Mouse (Mus musculus): ENCODE data around the gene Snx9. TPM values are rescaled to one million over a fixed set of nuclear protein-coding genes. Genes with fewer than 3 reads are reported as not detected.
A peak's percentile ranks its signal among the peaks of the same experiment; 100 is the strongest.

Gene Snx9
- polyA plus RNA-seq, 1 experiment, result 89.9 TPM

DNA sequence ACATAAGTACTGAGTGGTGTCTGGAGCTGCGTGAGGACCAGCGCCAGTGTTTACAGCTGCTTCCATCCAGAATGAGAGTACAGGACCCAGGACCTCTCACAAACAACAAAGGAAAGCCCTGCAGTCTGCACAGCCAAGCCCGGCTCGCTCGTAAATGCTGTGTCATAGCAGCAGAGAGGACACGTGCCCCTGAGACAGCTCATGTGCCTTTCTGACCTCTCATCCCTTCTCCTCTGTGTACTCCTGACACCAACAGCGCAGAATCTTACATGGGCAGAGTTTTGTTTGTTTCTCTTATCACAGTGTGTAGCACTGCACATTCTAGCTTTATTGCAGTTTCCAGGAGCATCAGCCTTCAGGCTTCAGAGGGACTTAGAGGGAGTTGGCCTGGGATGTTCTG is 85.6 kb downstream of the Snx9 start:
- Histone ChIP-seq H3K4me1 (ENCODE audit: control insufficient read depth, insufficient read depth, low read length) (no peaks in the 10 kb centered on the region), H3K4me3 (ENCODE audit: insufficient read depth, low read length) (no peak overlapping the region), H3K27ac (ENCODE audit: insufficient read depth, low read length) (no peak overlapping the region)
- TF ChIP-seq CTCF (IDR thresholded peaks at IDR 0.05; ENCODE audit: borderline replicate concordance, insufficient read depth, low read length), result no peak
- TF ChIP-seq POLR2A (IDR thresholded peaks at IDR 0.05; ENCODE audit: low read depth, low read length), result no peak

DNA sequence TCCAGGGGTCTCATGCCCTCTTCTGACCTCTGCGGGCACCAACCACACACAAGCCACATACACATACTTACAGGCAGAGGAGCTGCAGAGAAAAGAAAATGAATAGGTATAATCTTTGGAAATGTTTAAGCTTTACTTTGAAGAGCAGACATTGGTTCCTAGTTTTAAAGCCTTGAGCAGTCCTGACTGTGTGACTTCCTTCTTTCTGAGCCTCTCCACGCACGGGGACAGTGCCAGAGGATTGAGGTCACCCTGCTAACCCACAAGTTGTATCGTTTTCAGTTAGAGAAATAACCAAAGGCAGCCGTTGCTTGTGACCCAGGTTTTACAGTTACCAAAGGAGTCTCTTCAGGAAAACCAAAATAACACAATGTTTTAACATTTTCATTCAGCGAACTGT is 87.9 kb downstream of the Snx9 start:
- Histone ChIP-seq H3K4me1 (ENCODE audit: control insufficient read depth, insufficient read depth, low read length) (no peaks in the 10 kb centered on the region), H3K27ac (ENCODE audit: insufficient read depth, low read length) (no peak overlapping the region), H3K4me3 (ENCODE audit: insufficient read depth, low read length) (no peak overlapping the region)
- TF ChIP-seq POLR2A (IDR thresholded peaks at IDR 0.05; ENCODE audit: low read depth, low read length) (no peak), CTCF (IDR thresholded peaks at IDR 0.05; ENCODE audit: borderline replicate concordance, insufficient read depth, low read length) (no peak)

DNA sequence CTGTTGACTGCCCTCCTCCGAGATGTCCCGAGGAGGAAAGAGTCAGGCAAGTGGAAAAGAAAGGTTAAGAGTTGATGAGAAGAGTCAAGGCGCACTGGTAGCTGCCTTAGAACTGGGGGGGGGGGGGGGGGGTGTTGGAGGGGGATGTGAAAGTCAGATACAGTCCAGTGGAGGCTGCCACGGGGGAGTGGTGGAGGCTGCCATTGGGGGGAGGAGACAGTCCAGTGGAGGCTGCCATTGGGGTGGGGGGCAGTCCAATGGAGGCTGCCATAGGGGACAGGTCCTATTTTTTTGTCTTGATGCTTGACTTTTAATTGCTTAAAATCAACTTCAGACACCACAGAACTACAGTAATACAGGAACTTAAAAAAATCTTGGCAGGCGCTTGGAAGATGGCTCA is 91.0 kb downstream of the Snx9 start:
- TF ChIP-seq CTCF (IDR thresholded peaks at IDR 0.05; ENCODE audit: borderline replicate concordance, insufficient read depth, low read length) (no peak), POLR2A (IDR thresholded peaks at IDR 0.05; ENCODE audit: low read depth, low read length) (no peak)
- H3K4me1 ChIP-seq (ENCODE audit: control insufficient read depth, insufficient read depth, low read length), result no peaks in the 10 kb centered on the region
- no peak overlapping the region for H3K4me3 ChIP-seq (ENCODE audit: insufficient read depth, low read length)
- H3K27ac ChIP-seq (ENCODE audit: insufficient read depth, low read length), result no peak overlapping the region

DNA sequence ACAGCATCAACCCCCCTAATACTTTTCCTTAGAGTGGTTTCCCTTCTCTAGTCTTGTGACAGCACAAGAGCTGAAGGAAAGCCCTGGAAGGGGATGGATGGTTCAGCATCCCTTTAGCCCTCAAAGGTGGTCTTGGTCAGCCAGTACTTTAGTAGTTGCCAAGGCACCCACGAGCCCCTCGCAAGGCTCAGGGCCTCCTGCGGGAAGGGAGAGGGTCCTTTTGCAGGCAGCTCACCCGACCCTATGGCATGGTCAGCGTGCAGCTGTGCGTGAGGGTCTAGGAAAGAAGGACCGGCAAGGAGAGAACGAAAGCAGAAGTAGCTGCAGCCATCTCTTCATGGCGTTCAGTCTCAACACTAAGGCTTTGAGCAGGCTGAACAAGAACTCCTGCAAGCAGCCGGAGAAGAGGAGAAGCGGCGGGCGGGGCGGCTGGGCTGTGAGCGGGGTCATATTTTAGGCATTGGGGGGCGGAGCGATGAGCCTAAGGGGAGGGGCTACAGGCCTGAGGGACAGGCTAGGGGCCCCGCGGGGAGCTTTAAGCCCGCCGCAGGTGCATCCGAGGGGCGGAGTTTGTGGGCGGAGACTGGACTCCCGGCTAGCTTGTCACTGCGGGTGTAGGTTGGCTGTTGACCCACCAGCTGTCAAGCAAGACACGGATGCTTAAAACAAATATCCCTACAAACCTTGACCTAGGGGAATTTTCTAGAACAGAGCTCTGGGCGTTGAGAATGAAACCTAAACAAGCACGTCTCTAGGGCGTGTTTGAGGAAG is 93.6 kb downstream of the Snx9 start:
- TF ChIP-seq POLR2A (IDR thresholded peaks at IDR 0.05; ENCODE audit: low read depth, low read length) (no peak), CTCF (IDR thresholded peaks at IDR 0.05; ENCODE audit: borderline replicate concordance, insufficient read depth, low read length) (no peak)
- no peak overlapping the region for H3K27ac ChIP-seq (ENCODE audit: insufficient read depth, low read length)
- no peak overlapping the region for H3K4me3 ChIP-seq (ENCODE audit: insufficient read depth, low read length)
- 0 out of 2 replicates have a peak, but pooled peaks cover 3% of the 10 kb centered on the region for H3K4me1 ChIP-seq (ENCODE audit: control insufficient read depth, insufficient read depth, low read length)

- H3K4me3 ChIP-seq (ENCODE audit: insufficient read depth, low read length), result no peak overlapping the region
- H3K27ac ChIP-seq (ENCODE audit: insufficient read depth, low read length), result no peak overlapping the region
- 0 out of 2 replicates have a peak, but pooled peaks cover 3% of the 10 kb centered on the region for H3K4me1 ChIP-seq (ENCODE audit: control insufficient read depth, insufficient read depth, low read length)
- TF ChIP-seq CTCF (IDR thresholded peaks at IDR 0.05; ENCODE audit: borderline replicate concordance, insufficient read depth, low read length), result no peak
- no peak for TF ChIP-seq POLR2A (IDR thresholded peaks at IDR 0.05; ENCODE audit: low read depth, low read length)
Measured at GRCm38 (mm10) chr17:5935680-5936079, 94.6 kb downstream of the Snx9 start.

DNA sequence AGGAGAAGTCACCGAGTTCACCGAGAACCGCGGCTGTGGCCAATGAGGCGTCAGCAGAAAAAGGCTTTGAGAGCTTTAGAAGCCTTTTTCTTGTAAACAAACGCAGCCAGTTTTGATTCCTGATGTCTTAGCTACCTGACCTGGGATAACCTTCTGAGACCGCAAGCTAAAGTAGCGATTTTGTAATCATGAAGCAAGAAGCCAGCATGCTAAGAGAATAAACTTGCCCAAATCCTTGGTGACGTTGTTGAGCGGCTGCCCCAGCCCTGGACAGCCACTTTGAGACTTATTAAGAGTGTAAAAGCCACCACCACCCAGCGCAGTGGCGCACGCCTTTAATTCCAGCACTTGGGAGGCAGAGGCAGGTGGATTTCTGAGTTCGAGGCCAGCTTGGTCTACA is 95.1 kb downstream of the Snx9 start:
- H3K4me1 ChIP-seq (ENCODE audit: control insufficient read depth, insufficient read depth, low read length), result 0 out of 2 replicates have a peak, but pooled peaks cover 3% of the 10 kb centered on the region
- no peak for TF ChIP-seq POLR2A (IDR thresholded peaks at IDR 0.05; ENCODE audit: low read depth, low read length)
- no peak for TF ChIP-seq CTCF (IDR thresholded peaks at IDR 0.05; ENCODE audit: borderline replicate concordance, insufficient read depth, low read length)
- no peak overlapping the region for H3K27ac ChIP-seq (ENCODE audit: insufficient read depth, low read length)

GRCm38 (mm10) chr17:5937441-5937840 is 96.3 kb downstream of the Snx9 start:
- TF ChIP-seq POLR2A (IDR thresholded peaks at IDR 0.05; ENCODE audit: low read depth, low read length) (no peak), CTCF (IDR thresholded peaks at IDR 0.05; ENCODE audit: borderline replicate concordance, insufficient read depth, low read length) (no peak)
- Histone ChIP-seq H3K4me3 (ENCODE audit: insufficient read depth, low read length) (no peak overlapping the region), H3K4me1 (ENCODE audit: control insufficient read depth, insufficient read depth, low read length) (0 out of 2 replicates have a peak, but pooled peaks cover 3% of the 10 kb centered on the region), H3K27ac (ENCODE audit: insufficient read depth, low read length) (peak overlapping the region; percentile 4; the same call in 1 of the 2 replicates)

More for the DNA sequence above, 95.1 kb downstream of the Snx9 start:
- no peak overlapping the region for H3K4me3 ChIP-seq (ENCODE audit: insufficient read depth, low read length)

DNA sequence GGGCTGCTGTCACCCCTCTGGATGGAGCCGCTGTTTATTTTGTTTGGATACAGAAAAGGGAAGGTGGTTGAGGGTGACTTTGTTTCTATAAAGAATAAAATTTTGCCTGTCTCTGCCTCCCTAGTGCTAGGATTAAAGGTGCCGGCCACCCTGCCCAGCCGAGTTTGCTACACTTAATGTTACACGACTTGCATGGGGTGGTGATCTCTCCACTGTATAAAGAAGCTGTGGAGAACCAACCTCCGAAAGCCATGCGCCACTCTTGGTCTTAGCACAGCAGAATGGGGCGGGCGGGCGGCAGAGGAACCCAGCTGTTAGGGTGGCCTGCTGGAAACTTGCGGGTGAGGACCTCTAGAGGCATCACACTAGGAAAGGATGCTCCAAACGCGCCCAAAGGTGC is 98.7 kb downstream of the Snx9 start:
- TF ChIP-seq POLR2A (IDR thresholded peaks at IDR 0.05; ENCODE audit: low read depth, low read length) (no peak), CTCF (IDR thresholded peaks at IDR 0.05; ENCODE audit: borderline replicate concordance, insufficient read depth, low read length) (no peak)
- Histone ChIP-seq H3K4me1 (ENCODE audit: control insufficient read depth, insufficient read depth, low read length) (0 out of 2 replicates have a peak, but pooled peaks cover 3% of the 10 kb centered on the region), H3K4me3 (ENCODE audit: insufficient read depth, low read length) (no peak overlapping the region), H3K27ac (ENCODE audit: insufficient read depth, low read length) (no peak overlapping the region)

GRCm38 (mm10) chr17:5940792-5941191 is 99.7 kb downstream of the Snx9 start:
- H3K27ac ChIP-seq (ENCODE audit: insufficient read depth, low read length), result no peak overlapping the region
- TF ChIP-seq CTCF (IDR thresholded peaks at IDR 0.05; ENCODE audit: borderline replicate concordance, insufficient read depth, low read length) (peak; percentile 81), POLR2A (IDR thresholded peaks at IDR 0.05; ENCODE audit: low read depth, low read length) (no peak)

More at GRCm38 (mm10) chr17:5940792-5941191, 99.7 kb downstream of the Snx9 start:
- H3K4me3 ChIP-seq (ENCODE audit: insufficient read depth, low read length), result peak overlapping the region; percentile 1; the same call in 1 of the 2 replicates
- 0 out of 2 replicates have a peak, but pooled peaks cover 3% of the 10 kb centered on the region for H3K4me1 ChIP-seq (ENCODE audit: control insufficient read depth, insufficient read depth, low read length)

All from embryonic fibroblast, embryonic 13.5 days (primary cell).